Mouse (Mus musculus): Measurements from ENCODE around the gene Ccdc157. TPM values are rescaled to one million over a fixed set of nuclear protein-coding genes. Genes with fewer than 3 reads are reported as not detected.
"Not testable (repeated sequence)": the region's sequence is repeated elsewhere in the genome, so short reads cannot be mapped to it uniquely, and the experiment has no call there.

Ccdc157 gene
- polyA plus RNA-seq, 1 experiment from 2014 or later: 0.47 TPM

- H3K9me3 ChIP-seq (replicated peaks): no peaks in the 10 kb centered on the region
- H3K27me3 ChIP-seq: no peaks in the 10 kb centered on the region
- no peak overlapping the region for H3K27ac ChIP-seq (replicated peaks)
- no peak for ATAC-seq (ENCODE audit: insufficient read depth)
- no peak overlapping the region for H3K4me2 ChIP-seq
- H3K9ac ChIP-seq: no peak overlapping the region
- H3K36me3 ChIP-seq (replicated peaks): no peaks in the 10 kb centered on the region
- H3K4me1 ChIP-seq (replicated peaks): no peaks in the 10 kb centered on the region
- WGBS (ENCODE audit: insufficient replicate concordance): 70% methylated on average over 8 of the region's 8 CpGs
- H3K4me3 ChIP-seq (replicated peaks): no peak overlapping the region
Observed at GRCm38 (mm10) chr11:4196636-4197035, 36.5 kb upstream of the Ccdc157 start.

- no peak for ATAC-seq (ENCODE audit: insufficient read depth)
Observed at GRCm38 (mm10) chr11:4195597-4196031, 35.5 kb upstream of the Ccdc157 start.

DNA sequence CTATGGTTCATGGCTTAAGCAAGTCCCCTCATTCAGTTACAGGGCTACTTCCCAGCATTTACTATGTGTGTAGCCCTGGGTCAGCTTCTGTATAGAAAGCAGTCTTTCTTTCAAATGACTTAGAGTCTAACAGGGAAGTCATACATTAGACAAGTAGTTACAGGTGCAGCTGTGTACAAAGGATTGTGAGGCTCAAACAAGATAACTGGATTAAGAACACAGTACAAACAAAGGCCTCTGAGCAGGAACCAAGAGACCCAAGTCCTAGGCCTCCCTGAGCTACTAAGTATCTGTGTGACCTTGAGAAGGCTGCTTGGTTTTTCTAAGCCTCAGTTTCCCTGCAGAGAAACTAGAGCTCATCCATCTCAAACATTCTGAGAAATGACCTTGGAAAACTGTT, 33.3 kb upstream of the Ccdc157 start:
- no peaks in the 10 kb centered on the region for H3K27me3 ChIP-seq
- H3K27ac ChIP-seq (replicated peaks): no peak overlapping the region
- peaks cover 19% of the 10 kb centered on the region for H3K4me1 ChIP-seq (replicated peaks)
- no peak for ATAC-seq (ENCODE audit: insufficient read depth)
- no peaks in the 10 kb centered on the region for H3K36me3 ChIP-seq (replicated peaks)
- no peak overlapping the region for H3K9ac ChIP-seq
- H3K4me3 ChIP-seq (replicated peaks): no peak overlapping the region
- no peak overlapping the region for H3K4me2 ChIP-seq
- no peaks in the 10 kb centered on the region for H3K9me3 ChIP-seq (replicated peaks)

More at GRCm38 (mm10) chr11:4195597-4196031, 35.5 kb upstream of the Ccdc157 start:
- Histone ChIP-seq H3K4me2 (no peak overlapping the region), H3K36me3 (replicated peaks) (no peaks in the 10 kb centered on the region), H3K4me1 (replicated peaks) (peaks cover 9% of the 10 kb centered on the region), H3K9ac (no peak overlapping the region), H3K27me3 (no peaks in the 10 kb centered on the region), H3K9me3 (replicated peaks) (no peaks in the 10 kb centered on the region), H3K4me3 (replicated peaks) (no peak overlapping the region), H3K27ac (replicated peaks) (no peak overlapping the region)
- WGBS (ENCODE audit: insufficient replicate concordance): 38% methylated on average over 3 of the region's 3 CpGs

GRCm38 (mm10) chr11:4192757-4193156, 32.7 kb upstream of the Ccdc157 start:
- Histone ChIP-seq H3K27me3 (no peaks in the 10 kb centered on the region), H3K9me3 (replicated peaks) (no peaks in the 10 kb centered on the region), H3K27ac (replicated peaks) (no peak overlapping the region), H3K4me1 (replicated peaks) (peaks cover 25% of the 10 kb centered on the region), H3K9ac (no peak overlapping the region), H3K4me3 (replicated peaks) (no peak overlapping the region), H3K4me2 (no peak overlapping the region), H3K36me3 (replicated peaks) (no peaks in the 10 kb centered on the region)
- WGBS (ENCODE audit: insufficient replicate concordance): 73% methylated on average over 3 of the region's 3 CpGs
- ATAC-seq (ENCODE audit: insufficient read depth): no peak

DNA sequence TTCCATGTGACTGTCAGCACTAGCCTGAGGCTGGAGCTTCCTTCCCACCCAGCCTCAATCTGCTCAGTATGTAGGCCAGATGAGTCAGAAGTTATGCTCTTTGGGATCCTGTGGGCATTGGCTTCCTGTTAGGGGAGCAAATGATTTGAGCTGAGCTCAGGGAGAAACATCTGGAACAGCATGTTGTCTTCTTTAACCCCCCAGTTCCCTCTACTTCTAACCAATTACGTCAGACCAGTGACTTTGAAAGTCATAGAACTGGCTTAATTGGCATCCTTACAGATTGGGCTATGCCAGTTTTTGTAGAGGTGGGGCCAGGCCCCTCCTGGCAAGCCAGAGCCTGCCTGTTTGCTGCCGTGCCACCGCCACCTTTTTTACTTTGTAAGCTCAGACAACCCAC, 30.6 kb upstream of the Ccdc157 start:
- Histone ChIP-seq H3K36me3 (replicated peaks) (no peaks in the 10 kb centered on the region), H3K9ac (no peak overlapping the region), H3K4me2 (no peak overlapping the region), H3K9me3 (replicated peaks) (no peaks in the 10 kb centered on the region), H3K4me1 (replicated peaks) (peaks cover 38% of the 10 kb centered on the region), H3K4me3 (replicated peaks) (no peak overlapping the region), H3K27ac (replicated peaks) (no peak overlapping the region), H3K27me3 (no peaks in the 10 kb centered on the region)
- WGBS (ENCODE audit: insufficient replicate concordance): 74% methylated on average over 3 of the region's 3 CpGs
- ATAC-seq (ENCODE audit: insufficient read depth): no peak

DNA sequence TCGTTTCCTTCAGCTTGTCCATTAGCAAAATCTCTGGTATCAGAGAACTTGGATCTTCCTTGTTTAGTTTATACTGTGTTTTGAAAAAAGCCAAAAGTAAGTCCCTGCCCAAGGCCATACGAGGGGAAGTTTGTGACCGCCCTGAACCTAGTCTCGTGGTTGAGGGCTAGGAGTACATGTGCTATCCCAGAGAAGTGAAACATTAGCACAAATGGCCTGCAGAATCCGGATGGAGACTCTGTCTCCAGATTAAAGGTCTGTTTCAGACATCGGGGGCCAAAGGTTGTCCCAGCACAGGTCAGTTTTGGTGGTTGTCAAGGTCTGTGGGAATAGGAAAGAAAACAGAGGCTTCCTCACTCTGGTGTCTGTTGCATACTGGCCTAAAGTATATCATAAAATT, 29.1 kb upstream of the Ccdc157 start:
- Histone ChIP-seq H3K9me3 (replicated peaks) (no peaks in the 10 kb centered on the region), H3K4me3 (replicated peaks) (no peak overlapping the region), H3K9ac (no peak overlapping the region), H3K27ac (replicated peaks) (no peak overlapping the region), H3K27me3 (no peaks in the 10 kb centered on the region), H3K36me3 (replicated peaks) (no peaks in the 10 kb centered on the region), H3K4me2 (no peak overlapping the region), H3K4me1 (replicated peaks) (peaks cover 38% of the 10 kb centered on the region)
- WGBS (ENCODE audit: insufficient replicate concordance): 62% methylated on average over 6 of the region's 6 CpGs
- no peak for ATAC-seq (ENCODE audit: insufficient read depth)

- peak overlapping the region; percentile 98 for H3K4me2 ChIP-seq
- WGBS (ENCODE audit: insufficient replicate concordance): 24% methylated on average over 9 of the region's 9 CpGs
- no peaks in the 10 kb centered on the region for H3K9me3 ChIP-seq (replicated peaks)
- H3K4me1 ChIP-seq (replicated peaks): peaks cover 38% of the 10 kb centered on the region
- no peak overlapping the region for H3K27ac ChIP-seq (replicated peaks)
- H3K9ac ChIP-seq: peak overlapping the region; percentile 93
- H3K4me3 ChIP-seq (replicated peaks): peak overlapping the region; percentile 86
- H3K27me3 ChIP-seq: no peaks in the 10 kb centered on the region
- no peak for ATAC-seq (ENCODE audit: insufficient read depth)
- H3K36me3 ChIP-seq (replicated peaks): peaks cover 10% of the 10 kb centered on the region
Observed at GRCm38 (mm10) chr11:4187318-4187700, 27.2 kb upstream of the Ccdc157 start.

GRCm38 (mm10) chr11:4186486-4187317, 26.6 kb upstream of the Ccdc157 start, which contains the start of gene Tbc1d10a:
Gene Tbc1d10a, plus strand, starts transcription at chr11:4186789.
- Histone ChIP-seq H3K9ac (peak within 1 kb of the TSS; percentile 93), H3K9me3 (replicated peaks) (no peaks in the 10 kb centered on the region), H3K4me2 (peak within 1 kb of the TSS; percentile 98), H3K27ac (replicated peaks) (peak within 1 kb of the TSS; percentile 72), H3K4me1 (replicated peaks) (peaks cover 38% of the 10 kb centered on the region), H3K4me3 (replicated peaks) (peak within 1 kb of the TSS; percentile 86), H3K27me3 (no peaks in the 10 kb centered on the region), H3K36me3 (replicated peaks) (peaks cover 16% of the 10 kb centered on the region)
- peak; percentile 99 for ATAC-seq (ENCODE audit: insufficient read depth)
- under 1% methylated on average over 71 of the region's 71 CpGs for WGBS (ENCODE audit: insufficient replicate concordance)

DNA sequence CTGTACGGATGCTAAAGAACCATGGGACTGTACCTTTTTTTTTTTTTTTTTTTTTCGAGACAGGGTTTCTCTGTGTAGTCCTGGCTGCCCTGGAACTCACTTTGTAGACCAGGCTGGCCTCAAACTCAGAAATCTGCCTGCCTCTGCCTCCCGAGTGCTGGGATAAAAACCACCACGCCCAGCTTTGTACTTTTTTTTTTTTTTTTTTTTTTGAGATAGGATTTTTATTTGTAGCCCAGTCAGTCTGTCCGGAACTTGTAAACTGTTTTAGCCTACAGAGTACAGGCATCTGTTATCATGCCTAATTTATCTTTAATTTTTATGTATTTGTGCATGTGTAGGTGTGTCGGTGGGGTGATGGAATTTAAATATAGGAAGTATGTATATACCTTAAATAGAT, 25.4 kb upstream of the Ccdc157 start:
- 72% methylated on average over 6 of the region's 6 CpGs for WGBS (ENCODE audit: insufficient replicate concordance)
- H3K4me3 ChIP-seq (replicated peaks); ATAC-seq (ENCODE audit: insufficient read depth); H3K27ac ChIP-seq (replicated peaks); H3K9ac ChIP-seq; H3K9me3 ChIP-seq (replicated peaks); H3K4me2 ChIP-seq; H3K27me3 ChIP-seq: not testable (repeated sequence)
- H3K36me3 ChIP-seq (replicated peaks): peaks cover 28% of the 10 kb centered on the region
- peaks cover 27% of the 10 kb centered on the region for H3K4me1 ChIP-seq (replicated peaks)

DNA sequence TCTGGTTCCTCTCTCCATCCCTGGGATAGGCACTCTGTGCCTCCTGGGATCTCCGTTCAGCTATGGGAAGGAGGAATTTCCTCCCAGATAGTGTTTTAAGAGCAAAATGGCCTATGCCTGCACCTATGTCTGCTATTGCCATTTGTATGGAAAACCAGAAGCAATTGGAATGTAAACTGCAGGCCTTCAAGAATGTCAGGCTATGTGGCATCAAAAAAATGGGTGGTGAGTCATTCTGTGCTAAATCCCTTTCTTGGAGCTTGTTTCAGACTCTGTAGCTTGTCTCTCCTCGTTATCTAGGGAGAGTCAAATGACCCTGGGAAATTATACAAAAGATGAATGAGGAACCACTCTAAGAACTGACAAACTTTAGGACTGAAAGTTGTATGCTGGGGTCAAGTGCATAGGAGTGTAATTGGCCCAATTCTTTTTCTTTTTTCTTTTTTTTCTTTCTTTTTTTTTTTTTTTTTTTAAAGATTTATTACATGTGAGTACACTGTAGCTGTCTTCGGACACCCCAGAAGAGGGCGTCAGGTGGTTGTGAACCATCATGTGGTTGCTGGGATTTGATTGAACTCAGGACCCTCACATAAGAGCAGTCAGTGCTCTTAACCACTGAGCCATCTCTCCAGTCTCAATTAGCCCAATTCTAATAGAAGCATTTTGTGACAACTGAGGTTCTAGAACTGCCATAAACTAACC, 24.3 kb upstream of the Ccdc157 start:
- Histone ChIP-seq H3K27me3 (no peaks in the 10 kb centered on the region), H3K36me3 (replicated peaks) (peaks cover 39% of the 10 kb centered on the region), H3K4me3 (replicated peaks) (no peak overlapping the region), H3K4me2 (no peak overlapping the region), H3K9ac (no peak overlapping the region), H3K9me3 (replicated peaks) (no peaks in the 10 kb centered on the region), H3K27ac (replicated peaks) (no peak overlapping the region), H3K4me1 (replicated peaks) (peaks cover 21% of the 10 kb centered on the region)
- ATAC-seq (ENCODE audit: insufficient read depth): no peak
- WGBS (ENCODE audit: insufficient replicate concordance): 65% methylated on average over 4 of the region's 4 CpGs

- Histone ChIP-seq H3K4me2 (no peak overlapping the region), H3K9me3 (replicated peaks) (no peaks in the 10 kb centered on the region), H3K27ac (replicated peaks) (no peak overlapping the region), H3K36me3 (replicated peaks) (peaks cover 47% of the 10 kb centered on the region), H3K9ac (no peak overlapping the region), H3K27me3 (no peaks in the 10 kb centered on the region), H3K4me3 (replicated peaks) (no peak overlapping the region), H3K4me1 (replicated peaks) (peaks cover 20% of the 10 kb centered on the region)
- ATAC-seq (ENCODE audit: insufficient read depth): no peak
Observed at GRCm38 (mm10) chr11:4183511-4183910, 23.4 kb upstream of the Ccdc157 start.

Measured in liver, embryonic 15.5 days (tissue).